Mouse (Mus musculus) lung, embryonic 15.5 days (tissue): ENCODE results near the gene Nmur1. TPM values are rescaled to one million over a fixed set of nuclear protein-coding genes. Genes with fewer than 3 reads are reported as not detected.
A peak's percentile ranks its signal among the peaks of the same experiment; 100 is the strongest.
"Not testable (repeated sequence)": the region's sequence is repeated elsewhere in the genome, so short reads cannot be mapped to it uniquely, and the experiment has no call there.

ENCODE experiments used
- ATAC-seq: fragments of 200-750 bp; cut with Nextera tagmentation; 2 replicates; pipeline ENCODE4 v1.8.0; 2017; ENCODE audit warnings: moderate number of reproducible peaks, borderline replicate concordance; ENCODE audit not compliant: low FRiP score, low TSS enrichment; ENCODE audit errors: extremely low read depth
- H3K27ac ChIP-seq: fragments of 300-500 bp; sonication (generic); 2 replicates; pipeline ENCODE4 v1.5.1; 2015; ENCODE audit warnings: moderate library complexity, mild to moderate bottlenecking, inconsistent platforms
- H3K27me3 ChIP-seq: fragments of 300-500 bp; sonication (generic); 2 replicates; pipeline ENCODE4 v1.6.1; 2015; ENCODE audit warnings: inconsistent platforms
- H3K36me3 ChIP-seq: fragments of 300-500 bp; sonication (generic); 2 replicates; pipeline ENCODE4 v1.6.1; 2015; ENCODE audit warnings: inconsistent platforms
- H3K4me1 ChIP-seq: fragments of 300-500 bp; sonication (generic); 2 replicates; pipeline ENCODE4 v1.6.1; 2015; ENCODE audit warnings: inconsistent platforms
- H3K4me2 ChIP-seq: fragments of 300-500 bp; sonication (generic); 2 replicates; pipeline ENCODE4 v1.6.1; 2015; ENCODE audit warnings: inconsistent platforms, mild to moderate bottlenecking, moderate library complexity
- H3K4me3 ChIP-seq: fragments of 300-500 bp; sonication (generic); 2 replicates; pipeline ENCODE4 v1.5.1; 2015; ENCODE audit warnings: mild to moderate bottlenecking, inconsistent platforms
- H3K9ac ChIP-seq: fragments of 300-500 bp; sonication (generic); 2 replicates; pipeline ENCODE4 v1.6.1; 2015; ENCODE audit warnings: inconsistent platforms
- H3K9me3 ChIP-seq: fragments of 300-500 bp; sonication (generic); 2 replicates; pipeline ENCODE4 v1.6.1; 2016; ENCODE audit warnings: inconsistent platforms
- WGBS: fragments of 180-500 bp; shearing (Covaris S2); methylation state at CpG from one replicate; pipeline ENCODE4 v1.1.7; 2015; 5-methylcytosine and 5-hydroxymethylcytosine counted together
- polyA plus RNA-seq: library from polyadenylated mRNA; unstranded; fragments of >200 nt; fragmentation: Nextera tagmentation; extraction: Ambion mirVana; gene quantifications from 2 replicates; pipeline ENCODE4 v1.2.1, GENCODE M21; 2015

Nmur1 gene
- 0.17 TPM in 1 of 2 replicates, not detected in the other for polyA plus RNA-seq

DNA sequence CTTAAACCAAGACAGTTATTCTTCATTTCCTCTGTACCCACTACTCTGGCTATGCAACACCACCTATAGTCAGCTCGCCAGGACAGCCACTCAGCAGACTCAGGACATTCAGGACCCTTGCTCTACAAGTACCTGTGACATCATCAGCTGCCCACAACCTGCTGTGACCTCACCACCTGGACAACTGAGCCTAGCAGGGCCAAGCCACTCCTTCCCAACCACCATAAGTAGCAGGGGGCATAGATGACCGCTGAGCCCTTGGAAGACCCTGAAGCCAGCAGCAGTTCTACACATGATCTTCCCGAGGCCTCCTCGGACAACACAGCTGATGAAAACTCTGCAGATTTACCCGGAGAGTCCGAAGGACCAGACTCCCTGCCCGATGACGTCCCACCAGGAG is at the start of gene Nmur1, which contains the start of gene Tex44:
Gene Nmur1, minus strand, starts transcription at position 101 of the 400 bp plus-strand sequence.
Gene Tex44, plus strand, starts transcription at position 202 of the 400 bp plus-strand sequence.
- H3K27me3 ChIP-seq: no peaks in the 10 kb centered on the region
- no peaks in the 10 kb centered on the region for H3K9me3 ChIP-seq
- H3K4me1 ChIP-seq: no peaks in the 10 kb centered on the region
- WGBS: 85% methylated on average over 8 of the region's 8 CpGs
- H3K36me3 ChIP-seq: no peaks in the 10 kb centered on the region
- no peak within 1 kb of the TSS for H3K9ac ChIP-seq
- no peak within 1 kb of the TSS for H3K4me2 ChIP-seq
- H3K27ac ChIP-seq: no peak within 1 kb of the TSS
- no peak for ATAC-seq
- no peak within 1 kb of the TSS for H3K4me3 ChIP-seq

GRCm38 (mm10) chr1:86473109-86473760 is 47.2 kb upstream of the Nmur1 start:
- WGBS: 86% methylated on average over 18 of the region's 18 CpGs
- Histone ChIP-seq H3K4me1 (peaks cover 36% of the 10 kb centered on the region), H3K27ac (peak overlapping the region; percentile 98), H3K9me3 (no peaks in the 10 kb centered on the region), H3K4me2 (peak overlapping the region; percentile 50), H3K27me3 (no peaks in the 10 kb centered on the region), H3K4me3 (no peak overlapping the region), H3K9ac (0 out of 2 replicates have a peak overlapping the region, but pooled peaks have one; percentile 28), H3K36me3 (no peaks in the 10 kb centered on the region)
- no peak for ATAC-seq

DNA sequence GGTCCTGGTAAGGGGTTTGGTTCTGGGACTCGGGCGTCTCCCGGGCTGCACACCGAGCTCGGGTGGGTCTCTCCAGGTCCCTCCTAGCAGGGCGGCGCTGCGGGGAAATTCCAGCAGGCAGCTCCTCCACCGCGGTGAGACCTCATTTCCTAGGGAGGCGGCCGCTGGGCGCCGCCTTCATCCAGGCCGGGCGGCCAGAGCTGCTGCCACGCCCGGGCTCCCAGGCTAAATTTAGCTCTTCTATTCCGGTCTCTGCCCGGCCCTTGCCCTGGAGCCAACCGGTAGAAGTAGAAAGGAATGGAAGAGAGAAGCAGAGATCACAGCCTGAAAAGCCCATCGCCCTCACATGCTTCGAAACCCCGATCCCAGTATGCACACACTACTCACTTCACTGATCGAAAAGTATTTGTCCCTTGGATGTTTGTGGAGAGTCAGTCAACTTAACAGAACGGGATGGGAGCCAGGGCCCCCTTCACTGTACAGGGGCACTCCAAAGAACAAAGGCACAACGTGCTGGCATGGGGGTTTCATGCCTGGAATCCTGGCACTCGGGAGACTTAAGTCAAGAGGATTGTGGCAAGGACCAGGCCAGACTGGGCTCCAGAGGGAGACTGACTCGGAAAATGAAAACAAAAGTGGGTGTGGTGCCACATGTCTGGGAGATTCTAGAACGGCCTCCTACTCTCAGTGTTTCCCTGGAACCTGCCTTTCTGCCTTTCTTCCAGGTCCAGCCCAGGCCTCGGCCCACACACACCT is 46.3 kb upstream of the Nmur1 start:
- peak overlapping the region; percentile 98 for H3K27ac ChIP-seq
- peak; percentile 74 for ATAC-seq
- peak overlapping the region; percentile 50 for H3K4me2 ChIP-seq
- no peaks in the 10 kb centered on the region for H3K27me3 ChIP-seq
- H3K4me3 ChIP-seq: peak overlapping the region; percentile 18
- no peaks in the 10 kb centered on the region for H3K9me3 ChIP-seq
- 10% methylated on average over 31 of the region's 31 CpGs for WGBS
- no peaks in the 10 kb centered on the region for H3K36me3 ChIP-seq
- peak overlapping the region; percentile 28 for H3K9ac ChIP-seq
- H3K4me1 ChIP-seq: peaks cover 36% of the 10 kb centered on the region

- peaks cover 36% of the 10 kb centered on the region for H3K4me1 ChIP-seq
- H3K27ac ChIP-seq: peak overlapping the region; percentile 98
- H3K9ac ChIP-seq, H3K4me3 ChIP-seq, H3K9me3 ChIP-seq, H3K36me3 ChIP-seq, ATAC-seq, H3K4me2 ChIP-seq, H3K27me3 ChIP-seq: not testable (repeated sequence)
- WGBS: 67% methylated on average over 11 of the region's 11 CpGs
These were observed 45.5 kb upstream of the Nmur1 start for GRCm38 (mm10) chr1:86471504-86471961.

GRCm38 (mm10) chr1:86470519-86471181 is 44.6 kb upstream of the Nmur1 start:
- ATAC-seq: peak; percentile 78
- Histone ChIP-seq H3K36me3 (no peaks in the 10 kb centered on the region), H3K4me1 (peaks cover 36% of the 10 kb centered on the region), H3K4me2 (peak overlapping the region; percentile 21), H3K9ac (no peak overlapping the region), H3K4me3 (no peak overlapping the region), H3K9me3 (no peaks in the 10 kb centered on the region), H3K27me3 (no peaks in the 10 kb centered on the region), H3K27ac (peak overlapping the region; percentile 98)
- WGBS: 40% methylated on average over 12 of the region's 12 CpGs

- Histone ChIP-seq H3K27ac (peak overlapping the region; percentile 98), H3K9ac (no peak overlapping the region), H3K9me3 (no peaks in the 10 kb centered on the region), H3K4me2 (no peak overlapping the region), H3K4me3 (no peak overlapping the region), H3K4me1 (peaks cover 43% of the 10 kb centered on the region), H3K27me3 (no peaks in the 10 kb centered on the region), H3K36me3 (no peaks in the 10 kb centered on the region)
- 92% methylated on average over 4 of the region's 4 CpGs for WGBS
- ATAC-seq: 0 out of 2 replicates have a peak, but pooled peaks have one; percentile 1
These were observed 43.8 kb upstream of the Nmur1 start for GRCm38 (mm10) chr1:86469876-86470275.

GRCm38 (mm10) chr1:86467416-86467815 is 41.4 kb upstream of the Nmur1 start:
- ATAC-seq: no peak
- H3K4me1 ChIP-seq: peaks cover 41% of the 10 kb centered on the region
- H3K27me3 ChIP-seq: no peaks in the 10 kb centered on the region
- H3K9me3 ChIP-seq: no peaks in the 10 kb centered on the region
- no peak overlapping the region for H3K4me2 ChIP-seq
- no peak overlapping the region for H3K27ac ChIP-seq
- H3K36me3 ChIP-seq: no peaks in the 10 kb centered on the region
- 85% methylated on average over 8 of the region's 8 CpGs for WGBS
- H3K9ac ChIP-seq: no peak overlapping the region
- no peak overlapping the region for H3K4me3 ChIP-seq

GRCm38 (mm10) chr1:86464875-86465224 is 38.8 kb upstream of the Nmur1 start:
- Histone ChIP-seq H3K9me3 (no peaks in the 10 kb centered on the region), H3K9ac (no peak overlapping the region), H3K36me3 (no peaks in the 10 kb centered on the region), H3K4me2 (no peak overlapping the region), H3K4me1 (peaks cover 16% of the 10 kb centered on the region), H3K4me3 (no peak overlapping the region), H3K27ac (peak overlapping the region; percentile 81), H3K27me3 (no peaks in the 10 kb centered on the region)
- 35% methylated on average over 4 of the region's 4 CpGs for WGBS
- no peak for ATAC-seq

- WGBS: 53% methylated on average over 9 of the region's 9 CpGs
- Histone ChIP-seq H3K27ac (peak overlapping the region; percentile 81), H3K4me3 (no peak overlapping the region), H3K9me3 (no peaks in the 10 kb centered on the region), H3K4me2 (no peak overlapping the region), H3K4me1 (peaks cover 15% of the 10 kb centered on the region), H3K36me3 (no peaks in the 10 kb centered on the region), H3K9ac (no peak overlapping the region), H3K27me3 (no peaks in the 10 kb centered on the region)
- no peak; the same call in 1 of the 2 replicates for ATAC-seq
These were observed 38.3 kb upstream of the Nmur1 start for GRCm38 (mm10) chr1:86464223-86464874.

- 70% methylated on average over 4 of the region's 4 CpGs for WGBS
- H3K9me3 ChIP-seq: no peaks in the 10 kb centered on the region
- H3K27ac ChIP-seq: no peak overlapping the region
- no peak overlapping the region for H3K4me2 ChIP-seq
- no peaks in the 10 kb centered on the region for H3K27me3 ChIP-seq
- no peak overlapping the region for H3K9ac ChIP-seq
- no peak for ATAC-seq
- no peak overlapping the region for H3K4me3 ChIP-seq
- H3K4me1 ChIP-seq: 0 out of 2 replicates have a peak, but pooled peaks cover 9% of the 10 kb centered on the region
- no peaks in the 10 kb centered on the region for H3K36me3 ChIP-seq
These were observed 33.3 kb upstream of the Nmur1 start for GRCm38 (mm10) chr1:86459371-86459770.

- Histone ChIP-seq H3K9me3 (no peaks in the 10 kb centered on the region), H3K4me2 (no peak overlapping the region), H3K27me3 (no peaks in the 10 kb centered on the region), H3K36me3 (no peaks in the 10 kb centered on the region), H3K4me1 (0 out of 2 replicates have a peak, but pooled peaks cover 6% of the 10 kb centered on the region), H3K4me3 (no peak overlapping the region), H3K9ac (no peak overlapping the region), H3K27ac (peak overlapping the region; percentile 18; the same call in 1 of the 2 replicates)
- WGBS: 47% methylated on average over 13 of the region's 13 CpGs
- ATAC-seq: no peak
These were observed 31.0 kb upstream of the Nmur1 start for GRCm38 (mm10) chr1:86456892-86457581.
